Mouse (Mus musculus) activated CD4-positive, CD25-positive, alpha-beta regulatory T cell, adult 4 months (primary cell): ENCODE results near the gene Myl6b. TPM values are rescaled to one million over a fixed set of nuclear protein-coding genes. Genes with fewer than 3 reads are reported as not detected.

Source experiments
- polyA plus RNA-seq, 2 experiments: library from polyadenylated mRNA; unstranded; fragments of 100-300 nt; shearing (Covaris generic); gene quantifications; one replicate each; pipeline ENCODE4 v1.2.1; 2017

Gene Myl6b
- polyA plus RNA-seq, 2 experiments from 2014 or later: 2.0 to 6.9 TPM

Other genes starting within 250 kb of the Myl6b start
- not detected for gene Apon, start 244.6 kb downstream of the Myl6b start, polyA plus RNA-seq
- not detected for gene Apof, start 230.0 kb downstream of the Myl6b start, polyA plus RNA-seq
- gene Stat2, start 228.1 kb downstream of the Myl6b start, polyA plus RNA-seq: 10 to 100 TPM; 45.6 to 66.1 TPM
- gene Il23a, start 199.9 kb downstream of the Myl6b start, polyA plus RNA-seq: not detected
- 10 to 100 TPM; 18.9 to 21.1 TPM for gene Pan2, start 195.3 kb downstream of the Myl6b start, polyA plus RNA-seq
- gene Cnpy2, start 176.2 kb downstream of the Myl6b start, polyA plus RNA-seq: 100 to 1,000 TPM in 1 of 2 experiments, 10 to 100 TPM in 1; 96.7 to 115 TPM
- 100 to 1,000 TPM; 145 to 149 TPM for gene Cs, start 161.0 kb downstream of the Myl6b start, polyA plus RNA-seq
- 10 to 100 TPM; 14.3 to 20.3 TPM for gene Coq10a, start 129.7 kb downstream of the Myl6b start, polyA plus RNA-seq
- gene Ankrd52, start 121.6 kb downstream of the Myl6b start, polyA plus RNA-seq: 1 to 10 TPM; 2.6 to 4.5 TPM
- not detected for gene Slc39a5, start 97.5 kb downstream of the Myl6b start, polyA plus RNA-seq
- 10 to 100 TPM; 75.0 to 81.0 TPM for gene Nabp2, start 87.2 kb downstream of the Myl6b start, polyA plus RNA-seq
- gene Rnf41, start 87.0 kb downstream of the Myl6b start, polyA plus RNA-seq: 10 to 100 TPM; 26.1 to 39.3 TPM
- 10 to 100 TPM; 53.8 to 54.8 TPM for gene Smarcc2, start 39.4 kb downstream of the Myl6b start, polyA plus RNA-seq
- 1,000 to 10,000 TPM; 1,113 TPM for gene Myl6, start 4.5 kb downstream of the Myl6b start, polyA plus RNA-seq
- gene Esyt1, start 27.2 kb upstream of the Myl6b start, polyA plus RNA-seq: 10 to 100 TPM; 77.5 to 80.7 TPM
- gene Zc3h10, start 49.1 kb upstream of the Myl6b start, polyA plus RNA-seq: 10 to 100 TPM in 1 of 2 experiments, 1 to 10 TPM in 1; 6.4 to 10.1 TPM
- gene Rpl41, start 50.6 kb upstream of the Myl6b start, polyA plus RNA-seq: 1,000 to 10,000 TPM; 5,950 to 7,803 TPM
- 100 to 1,000 TPM; 136 to 160 TPM for gene Pa2g4, start 67.3 kb upstream of the Myl6b start, polyA plus RNA-seq
- gene Erbb3, start 91.0 kb upstream of the Myl6b start, polyA plus RNA-seq: 1 to 10 TPM; 4.1 to 4.2 TPM
- gene Rps26, start 128.1 kb upstream of the Myl6b start, polyA plus RNA-seq: 1,000 to 10,000 TPM; 1,759 to 1,796 TPM
- gene Ikzf4, start 147.3 kb upstream of the Myl6b start, polyA plus RNA-seq: 100 to 1,000 TPM; 103 to 107 TPM
- 10 to 100 TPM; 15.3 to 17.9 TPM for gene Suox, start 175.4 kb upstream of the Myl6b start, polyA plus RNA-seq
- gene Rab5b, start 197.6 kb upstream of the Myl6b start, polyA plus RNA-seq: 10 to 100 TPM; 50.7 to 59.5 TPM
- gene Pmel, start 205.5 kb upstream of the Myl6b start, polyA plus RNA-seq: 1 to 10 TPM; 2.6 to 5.7 TPM
- 10 to 100 TPM; 24.0 to 29.2 TPM for gene Cdk2, start 206.3 kb upstream of the Myl6b start, polyA plus RNA-seq
- 100 to 1,000 TPM; 269 to 295 TPM for gene Dgka, start 246.2 kb upstream of the Myl6b start, polyA plus RNA-seq
- gene Pym1, start 249.2 kb upstream of the Myl6b start, polyA plus RNA-seq: 10 to 100 TPM; 64.1 to 79.7 TPM